ENCODE assay signal across 8 mouse cellular contexts in the genomic region with DNA sequence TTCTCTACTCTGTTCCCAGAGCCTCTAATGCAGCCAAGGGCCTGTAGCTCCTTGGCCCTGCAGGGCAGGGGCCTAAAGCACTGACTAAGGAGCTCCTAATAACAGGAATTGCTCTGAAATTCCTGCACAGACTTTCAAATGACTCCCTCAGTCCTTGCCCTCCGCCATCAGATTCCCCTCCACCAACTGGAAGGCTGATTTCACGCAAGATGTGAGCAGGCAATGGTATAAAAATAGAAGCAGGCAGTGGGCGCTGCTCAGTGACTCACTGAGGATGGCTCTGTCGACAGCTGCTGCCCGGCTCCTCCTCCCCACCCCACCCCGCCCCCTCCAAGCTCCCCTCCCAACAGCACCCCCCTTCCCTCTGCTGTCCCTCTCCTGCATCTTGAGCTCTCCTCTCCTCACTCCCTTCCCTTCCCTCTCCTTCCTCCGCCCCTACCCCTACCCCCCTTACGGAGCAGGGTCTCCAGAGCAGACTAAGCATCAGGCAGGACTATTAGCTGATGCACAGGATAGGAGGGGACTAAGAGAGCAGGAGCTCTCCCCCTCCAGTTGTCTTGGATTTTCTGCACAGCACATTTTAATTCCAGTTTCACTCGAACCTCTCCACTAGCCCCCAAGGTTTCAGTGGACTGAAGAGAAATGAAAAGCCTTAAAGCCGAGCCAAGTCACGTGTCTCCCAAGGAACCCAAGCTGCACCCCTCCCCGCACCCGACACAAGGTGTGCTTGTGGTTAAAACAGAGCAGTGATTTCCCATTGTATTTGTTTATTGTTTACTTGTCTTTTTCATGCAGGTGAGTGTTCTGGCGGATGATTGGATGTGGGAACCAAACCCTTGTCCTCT. TPM values are rescaled to one million over a fixed set of nuclear protein-coding genes. Genes with fewer than 3 reads are reported as not detected.
DNase-seq lines count a peak whose midpoint lies in the region; ATAC-seq lines count a peak whose summit lies in the region.

No protein-coding gene starts in this region.

- DNase-seq in forebrain, embryonic 11.5 days (ENCODE audit: low spot score) = no peak
- DNase-seq in forebrain, embryonic 10.5 days (ENCODE audit: extremely low spot score, low spot score) = no peak
- peak; percentile 86 for DNase-seq in MN1 (ENCODE audit: low spot score)
- peak; percentile 62 to 82 for DNase-seq in layer of hippocampus, postnatal 14 days (ENCODE audit: low spot score in 2 of 2)
- DNase-seq in urinary bladder, postnatal 14 days (ENCODE audit: low spot score) = no peak

- no peak overlapping the region for H3K9ac ChIP-seq in forebrain, embryonic 11.5 days (ENCODE audit: low read length)
- peak overlapping the region; percentile 30; the same call in 1 of the 2 replicates for H3K9ac ChIP-seq in forebrain, embryonic 15.5 days (replicated peaks)
- peak overlapping the region; percentile 49 for H3K9ac ChIP-seq in neural tube, embryonic 13.5 days

- 5% methylated on average over 14 of the region's 14 CpGs for WGBS in forebrain, embryonic 11.5 days
- 7% methylated on average over 14 of the region's 14 CpGs for WGBS in forebrain, embryonic 10.5 days
- WGBS in forebrain, embryonic 15.5 days = 4% methylated on average over 13 of the region's 14 CpGs
- WGBS in neural tube, embryonic 13.5 days = 7% methylated on average over 13 of the region's 14 CpGs

- H3K4me1 ChIP-seq in forebrain, embryonic 11.5 days (replicated peaks; ENCODE audit: control insufficient read depth, insufficient read depth, low read length) = no peaks in the 10 kb centered on the region
- peaks cover 12% of the 10 kb centered on the region for H3K4me1 ChIP-seq in forebrain, embryonic 10.5 days
- H3K4me1 ChIP-seq in forebrain, embryonic 15.5 days = peaks cover 13% of the 10 kb centered on the region
- H3K4me1 ChIP-seq in neural tube, embryonic 13.5 days (replicated peaks) = peaks cover 21% of the 10 kb centered on the region

- no peaks in the 10 kb centered on the region for H3K36me3 ChIP-seq in forebrain, embryonic 11.5 days (ENCODE audit: control insufficient read depth, insufficient read depth, low read length)
- H3K36me3 ChIP-seq in forebrain, embryonic 10.5 days (replicated peaks) = no peaks in the 10 kb centered on the region
- no peaks in the 10 kb centered on the region for H3K36me3 ChIP-seq in forebrain, embryonic 15.5 days
- no peaks in the 10 kb centered on the region for H3K36me3 ChIP-seq in neural tube, embryonic 13.5 days

- H3K4me2 ChIP-seq in forebrain, embryonic 11.5 days (ENCODE audit: low read depth, low read length, severe bottlenecking) = no peak overlapping the region
- peak overlapping the region; percentile 32 for H3K4me2 ChIP-seq in forebrain, embryonic 15.5 days (replicated peaks)
- peak overlapping the region; percentile 32 for H3K4me2 ChIP-seq in neural tube, embryonic 13.5 days

- no peak overlapping the region for H3K4me3 ChIP-seq in forebrain, embryonic 11.5 days (ENCODE audit: low read depth, low read length)
- no peak overlapping the region for H3K4me3 ChIP-seq in forebrain, embryonic 10.5 days
- peak overlapping the region; percentile 16 for H3K4me3 ChIP-seq in forebrain, embryonic 15.5 days
- H3K4me3 ChIP-seq in neural tube, embryonic 13.5 days = no peak overlapping the region

- H3K27ac ChIP-seq in forebrain, embryonic 11.5 days (ENCODE audit: low read depth, low read length) = no peak overlapping the region
- no peak overlapping the region for H3K27ac ChIP-seq in forebrain, embryonic 10.5 days
- H3K27ac ChIP-seq in forebrain, embryonic 15.5 days (replicated peaks) = peak overlapping the region; percentile 82
- peak overlapping the region; percentile 76 for H3K27ac ChIP-seq in neural tube, embryonic 13.5 days (replicated peaks)

- no peaks in the 10 kb centered on the region for H3K9me3 ChIP-seq in forebrain, embryonic 11.5 days (ENCODE audit: control insufficient read depth, low read length)
- H3K9me3 ChIP-seq in forebrain, embryonic 10.5 days = no peaks in the 10 kb centered on the region
- no peaks in the 10 kb centered on the region for H3K9me3 ChIP-seq in forebrain, embryonic 15.5 days
- no peaks in the 10 kb centered on the region for H3K9me3 ChIP-seq in neural tube, embryonic 13.5 days

- H3K27me3 ChIP-seq in forebrain, embryonic 11.5 days (ENCODE audit: control insufficient read depth, insufficient read depth, low read length) = peaks cover 2% of the 10 kb centered on the region
- H3K27me3 ChIP-seq in forebrain, embryonic 10.5 days (ENCODE audit: poor library complexity, severe bottlenecking) = peaks cover 50% of the 10 kb centered on the region
- H3K27me3 ChIP-seq in forebrain, embryonic 15.5 days = peaks cover 4% of the 10 kb centered on the region; the same call in 1 of the 2 replicates
- H3K27me3 ChIP-seq in neural tube, embryonic 13.5 days = peaks cover 41% of the 10 kb centered on the region

- 0 out of 2 replicates have a peak, but pooled peaks have one; percentile 44 for ATAC-seq in forebrain, embryonic 11.5 days (replicated peaks; ENCODE audit: low FRiP score)
- peak; percentile 90 for ATAC-seq in forebrain, embryonic 15.5 days (replicated peaks)
- ATAC-seq in neural tube, embryonic 13.5 days (ENCODE audit: low read depth) = peak; percentile 81
- no peak for ATAC-seq in erythroid progenitor cell, adult 5-6 weeks (replicated peaks; ENCODE audit: low FRiP score, poor library complexity, severe bottlenecking)

RNA-seq across cellular contexts. Expression of gene Acta1, which starts 9.6 kb away (rescaled TPM):
- polyA plus RNA-seq in forebrain, embryonic 11.5 days (2014; fragmentation: Nextera tagmentation; extraction: Ambion mirVana) = 0.56 and 0.68 TPM in 2 replicates
- 0.14 and 0.22 TPM in 2 replicates for polyA plus RNA-seq in forebrain, embryonic 10.5 days (2016; fragmentation: Nextera tagmentation; extraction: Ambion mirVana)
- 3.8 and 7.0 TPM in 2 replicates for polyA plus RNA-seq in forebrain, embryonic 15.5 days (2015; fragmentation: Nextera tagmentation; extraction: Ambion mirVana)
- 1 to 10 TPM; 6.5 to 7.1 TPM for total RNA-seq in layer of hippocampus, postnatal 14 days (2021)
- 26.0 and 60.5 TPM in 2 replicates for polyA plus RNA-seq in neural tube, embryonic 13.5 days (2015; fragmentation: Nextera tagmentation; extraction: Ambion mirVana)
- not detected in 2 replicates for total RNA-seq in erythroid progenitor cell, adult 5-6 weeks (2015; ENCODE audit: low replicate concordance)
- total RNA-seq in erythroid progenitor cell, adult 5-6 weeks (2017; ENCODE audit: low replicate concordance) = 0.39 and 4.5 TPM in 2 replicates

RNA-seq across cellular contexts. Expression of gene Ccsap, which starts 24.9 kb away (rescaled TPM):
- 10.0 and 10.4 TPM in 2 replicates for polyA plus RNA-seq in forebrain, embryonic 11.5 days (2014; fragmentation: Nextera tagmentation; extraction: Ambion mirVana)
- polyA plus RNA-seq in forebrain, embryonic 10.5 days (2016; fragmentation: Nextera tagmentation; extraction: Ambion mirVana) = 7.3 and 8.2 TPM in 2 replicates
- polyA plus RNA-seq in forebrain, embryonic 15.5 days (2015; fragmentation: Nextera tagmentation; extraction: Ambion mirVana) = 8.2 and 8.3 TPM in 2 replicates
- 10 to 100 TPM; 57.1 to 62.6 TPM for total RNA-seq in layer of hippocampus, postnatal 14 days (2021)
- polyA plus RNA-seq in neural tube, embryonic 13.5 days (2015; fragmentation: Nextera tagmentation; extraction: Ambion mirVana) = 4.5 and 4.6 TPM in 2 replicates
- total RNA-seq in erythroid progenitor cell, adult 5-6 weeks (2015; ENCODE audit: low replicate concordance) = 28.1 and 31.4 TPM in 2 replicates
- total RNA-seq in erythroid progenitor cell, adult 5-6 weeks (2017; ENCODE audit: low replicate concordance) = 35.5 and 42.4 TPM in 2 replicates

Comparison
In these comparisons a context has a peak if more than half of its experiments do, and no peak if none do; other contexts are left out.
1. H3K27ac ChIP-seq: peak in forebrain, embryonic 15.5 days (single experiment) and neural tube, embryonic 13.5 days (single experiment); none in forebrain, embryonic 11.5 days (single experiment) and forebrain, embryonic 10.5 days (single experiment).
2. DNase-seq: peak in MN1 (single experiment) and layer of hippocampus, postnatal 14 days (2 of 2); none in forebrain, embryonic 11.5 days (single experiment), forebrain, embryonic 10.5 days (single experiment) and urinary bladder, postnatal 14 days (single experiment).